Mouse (Mus musculus): ENCODE measurements around the gene Hoxa11.

DNA sequence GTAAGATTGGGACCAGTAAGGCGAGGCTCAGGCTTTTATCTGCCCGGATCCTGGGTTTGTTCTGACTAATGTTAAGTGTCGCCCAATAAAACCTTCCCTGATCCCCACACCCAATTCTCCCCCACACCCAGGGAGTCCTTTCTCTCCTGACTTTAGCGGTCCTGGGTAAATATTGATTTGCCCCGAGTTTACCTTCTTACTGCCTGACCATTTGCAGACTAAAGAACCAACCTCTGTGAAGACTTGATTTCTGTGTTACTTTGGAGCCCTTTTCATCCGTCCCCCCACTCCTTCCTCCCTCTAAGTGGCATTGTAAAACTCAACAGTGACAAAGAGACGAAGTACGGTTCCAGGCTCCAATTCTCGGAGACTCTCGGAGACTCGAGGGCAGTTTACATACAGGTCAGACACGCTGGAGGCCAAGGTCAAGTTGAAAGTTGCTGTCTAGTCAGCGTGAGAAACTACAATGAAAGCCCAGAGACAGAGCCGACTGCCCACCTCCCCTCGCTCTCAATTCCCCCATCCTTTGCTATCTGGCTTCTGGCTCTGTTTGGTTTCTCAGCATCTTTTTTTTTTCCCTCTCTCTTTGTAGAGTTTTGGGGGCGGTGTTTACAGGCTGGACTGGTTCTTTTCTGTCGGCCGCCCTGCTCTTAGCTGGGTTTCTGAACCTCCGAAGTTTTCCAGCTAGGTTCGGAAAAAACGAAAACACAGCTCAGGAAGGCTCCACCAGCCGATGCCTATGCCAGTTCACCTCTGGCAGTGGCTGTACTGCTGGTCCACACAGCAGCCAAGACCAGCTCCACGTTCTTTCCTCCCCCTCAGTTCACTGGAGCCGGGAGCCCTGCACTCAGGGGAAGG, 17.1 kb upstream of the Hoxa11 start:
- TF ChIP-seq CTCF (IDR thresholded peaks at IDR 0.05; ENCODE audit: low read depth, low read length) (no peak), POLR2A (IDR thresholded peaks at IDR 0.05; ENCODE audit: borderline replicate concordance, low read depth, low read length) (no peak)
